Mouse (Mus musculus) brain, embryonic 14.5 days (tissue): ENCODE measurements around the gene Sdhb.

ENCODE experiments used
- CTCF ChIP-seq: fragments of 200-500 bp; IDR thresholded peaks from 2 replicates; pipeline ENCODE4 v1.5.1; 2012; ENCODE audit warnings: inconsistent platforms, mild to moderate bottlenecking, moderate library complexity, borderline replicate concordance; ENCODE audit not compliant: insufficient read depth, insufficient read length; ENCODE audit errors: extremely low read depth
- POLR2A ChIP-seq: fragments of 200-500 bp; IDR thresholded peaks from 2 replicates; pipeline ENCODE4 v1.6.1; 2012; ENCODE audit warnings: mild to moderate bottlenecking, inconsistent platforms, borderline replicate concordance; ENCODE audit not compliant: poor library complexity, insufficient read depth, insufficient read length, severe bottlenecking; ENCODE audit errors: extremely low read depth

DNA sequence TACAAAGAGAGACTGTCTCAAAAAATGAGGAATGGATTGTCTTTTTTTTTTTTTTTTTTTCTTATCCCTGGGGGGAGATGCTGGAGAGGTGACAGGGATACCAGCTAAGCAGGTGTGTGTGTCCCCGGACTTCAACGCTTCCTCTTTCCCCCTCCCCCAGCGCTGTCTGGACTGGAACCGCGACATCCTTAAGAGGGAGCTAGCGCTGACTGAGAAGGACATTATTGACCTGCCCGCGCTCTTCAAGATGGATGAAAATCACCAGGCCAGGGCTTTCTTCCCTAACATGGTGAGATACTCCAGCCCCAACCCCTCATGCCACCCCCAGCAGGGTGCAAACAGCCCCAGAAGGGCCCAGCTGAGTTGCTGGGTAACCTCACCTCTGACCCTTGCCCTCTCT lies 12.0 kb upstream of the Sdhb start:
- TF ChIP-seq POLR2A (no peak), CTCF (no peak)
